Mouse (Mus musculus) forebrain, embryonic 15.5 days (tissue): ENCODE measurements around the gene Cr2. TPM values are rescaled to one million over a fixed set of nuclear protein-coding genes. Genes with fewer than 3 reads are reported as not detected.
"Not testable (repeated sequence)": the region's sequence is repeated elsewhere in the genome, so short reads cannot be mapped to it uniquely, and the experiment has no call there.

Experiments
- ATAC-seq: fragments of 200-750 bp; cut with Nextera tagmentation; replicated peaks from 2 replicates; pipeline ENCODE4 v1.8.0; 2017; ENCODE audit warnings: mild to moderate bottlenecking, moderate TSS enrichment, moderate library complexity
- H3K27ac ChIP-seq: fragments of 300-500 bp; sonication (generic); replicated peaks from 2 replicates; pipeline ENCODE4 v1.5.1; 2015; ENCODE audit warnings: mild to moderate bottlenecking, inconsistent platforms
- H3K27me3 ChIP-seq: fragments of 300-500 bp; sonication (generic); 2 replicates; pipeline ENCODE4 v1.6.1; 2015; ENCODE audit warnings: inconsistent platforms
- H3K36me3 ChIP-seq: fragments of 300-500 bp; sonication (generic); 2 replicates; pipeline ENCODE4 v1.6.1; 2015; ENCODE audit warnings: mild to moderate bottlenecking, inconsistent platforms
- H3K4me1 ChIP-seq: fragments of 300-500 bp; sonication (generic); 2 replicates; pipeline ENCODE4 v1.6.1; 2015; ENCODE audit warnings: inconsistent platforms
- H3K4me2 ChIP-seq: fragments of 300-500 bp; sonication (generic); replicated peaks from 2 replicates; pipeline ENCODE4 v1.6.1; 2015; ENCODE audit warnings: mild to moderate bottlenecking, inconsistent platforms
- H3K4me3 ChIP-seq: fragments of 300-500 bp; sonication (generic); 2 replicates; pipeline ENCODE4 v1.5.1; 2015; ENCODE audit warnings: mild to moderate bottlenecking, inconsistent platforms
- H3K9ac ChIP-seq: fragments of 300-500 bp; sonication (generic); replicated peaks from 2 replicates; pipeline ENCODE4 v1.6.1; 2015; ENCODE audit warnings: mild to moderate bottlenecking, inconsistent platforms
- H3K9me3 ChIP-seq: fragments of 300-500 bp; sonication (generic); 2 replicates; pipeline ENCODE4 v1.6.1; 2016; ENCODE audit warnings: inconsistent platforms
- WGBS: fragments of 180-500 bp; shearing (Covaris S2); methylation state at CpG from one replicate; pipeline ENCODE4 v1.1.7; 2015; ENCODE audit warnings: mixed read lengths; 5-methylcytosine and 5-hydroxymethylcytosine counted together
- polyA plus RNA-seq: library from polyadenylated mRNA; unstranded; fragments of >200 nt; fragmentation: Nextera tagmentation; extraction: Ambion mirVana; gene quantifications from 2 replicates; pipeline ENCODE4 v1.2.1, GENCODE M21; 2015

The Cr2 gene
- 0.46 and 0.56 TPM in 2 replicates for polyA plus RNA-seq

- Histone ChIP-seq H3K4me2 (peak within 1 kb of the TSS; percentile 51), H3K4me3 (peak within 1 kb of the TSS; percentile 31), H3K36me3 (no peaks in the 10 kb centered on the region), H3K27ac (no peak within 1 kb of the TSS), H3K9me3 (no peaks in the 10 kb centered on the region), H3K9ac (no peak within 1 kb of the TSS), H3K4me1 (0 out of 2 replicates have a peak, but pooled peaks cover 3% of the 10 kb centered on the region), H3K27me3 (no peaks in the 10 kb centered on the region)
- ATAC-seq: peak; percentile 100
- WGBS: 8% methylated on average over 20 of the region's 20 CpGs
Observed at GRCm38 (mm10) chr1:195175980-195176931, at the start of gene Cr2. Gene Cr2, minus strand, starts transcription at chr1:195176716.

GRCm38 (mm10) chr1:195221781-195222180 is 45.3 kb upstream of the Cr2 start:
- Histone ChIP-seq H3K27me3 (no peaks in the 10 kb centered on the region), H3K9ac (no peak overlapping the region), H3K9me3 (no peaks in the 10 kb centered on the region), H3K4me1 (no peaks in the 10 kb centered on the region), H3K4me3 (no peak overlapping the region), H3K27ac (no peak overlapping the region), H3K36me3 (no peaks in the 10 kb centered on the region), H3K4me2 (no peak overlapping the region)
- ATAC-seq: no peak
- 65% methylated on average over 2 of the region's 2 CpGs for WGBS

- not testable (repeated sequence) for H3K27me3 ChIP-seq, ATAC-seq, H3K36me3 ChIP-seq, H3K4me1 ChIP-seq, H3K4me2 ChIP-seq, H3K9me3 ChIP-seq, H3K27ac ChIP-seq, H3K9ac ChIP-seq, H3K4me3 ChIP-seq
- WGBS: 70% methylated on average over 19 of the region's 19 CpGs
Observed at GRCm38 (mm10) chr1:195212851-195213250, 36.3 kb upstream of the Cr2 start.

- Histone ChIP-seq H3K4me3 (no peak overlapping the region), H3K4me1 (no peaks in the 10 kb centered on the region), H3K4me2 (no peak overlapping the region), H3K27me3 (no peaks in the 10 kb centered on the region), H3K27ac (no peak overlapping the region), H3K36me3 (no peaks in the 10 kb centered on the region), H3K9me3 (no peaks in the 10 kb centered on the region), H3K9ac (no peak overlapping the region)
- ATAC-seq: no peak
Observed at GRCm38 (mm10) chr1:195184746-195185145, 8.2 kb upstream of the Cr2 start.

GRCm38 (mm10) chr1:195164996-195165755 is 11.3 kb downstream of the Cr2 start:
- Histone ChIP-seq H3K36me3 (no peaks in the 10 kb centered on the region), H3K9ac (no peak overlapping the region), H3K27ac (no peak overlapping the region), H3K4me2 (no peak overlapping the region), H3K4me3 (no peak overlapping the region), H3K9me3 (no peaks in the 10 kb centered on the region), H3K4me1 (no peaks in the 10 kb centered on the region), H3K27me3 (no peaks in the 10 kb centered on the region)
- 86% methylated on average over 9 of the region's 9 CpGs for WGBS
- no peak for ATAC-seq

- 51% methylated on average over 3 of the region's 3 CpGs for WGBS
- Histone ChIP-seq H3K9ac (no peak overlapping the region), H3K27me3 (no peaks in the 10 kb centered on the region), H3K4me2 (peak overlapping the region; percentile 49), H3K36me3 (peaks cover 8% of the 10 kb centered on the region; the same call in 1 of the 2 replicates), H3K4me3 (peak overlapping the region; percentile 59; the same call in 1 of the 2 replicates), H3K4me1 (peaks cover 17% of the 10 kb centered on the region), H3K27ac (peak overlapping the region; percentile 90; the same call in 1 of the 2 replicates), H3K9me3 (no peaks in the 10 kb centered on the region)
- no peak for ATAC-seq
Observed at GRCm38 (mm10) chr1:195132070-195132469, 44.4 kb downstream of the Cr2 start.

GRCm38 (mm10) chr1:195131675-195132015 is 44.9 kb downstream of the Cr2 start:
- Histone ChIP-seq H3K4me3 (peak overlapping the region; percentile 59), H3K4me1 (peaks cover 17% of the 10 kb centered on the region), H3K9me3 (no peaks in the 10 kb centered on the region), H3K4me2 (peak overlapping the region; percentile 49), H3K27ac (peak overlapping the region; percentile 90), H3K27me3 (no peaks in the 10 kb centered on the region), H3K36me3 (peaks cover 8% of the 10 kb centered on the region; the same call in 1 of the 2 replicates), H3K9ac (peak overlapping the region; percentile 69)
- WGBS: 25% methylated on average over 4 of the region's 4 CpGs
- no peak for ATAC-seq

GRCm38 (mm10) chr1:195130953-195131674 is 45.4 kb downstream of the Cr2 start, which contains the start of gene Cr1l:
Gene Cr1l, minus strand, starts transcription at chr1:195131586.
- Histone ChIP-seq H3K4me1 (peaks cover 17% of the 10 kb centered on the region), H3K4me3 (peak within 1 kb of the TSS; percentile 59), H3K27ac (peak within 1 kb of the TSS; percentile 90), H3K9me3 (no peaks in the 10 kb centered on the region), H3K9ac (peak within 1 kb of the TSS; percentile 69), H3K27me3 (no peaks in the 10 kb centered on the region), H3K36me3 (peaks cover 8% of the 10 kb centered on the region; the same call in 1 of the 2 replicates), H3K4me2 (peak within 1 kb of the TSS; percentile 49)
- ATAC-seq: peak; percentile 99
- under 1% methylated on average over 31 of the region's 31 CpGs for WGBS

- Histone ChIP-seq H3K27me3 (no peaks in the 10 kb centered on the region), H3K36me3 (peaks cover 8% of the 10 kb centered on the region; the same call in 1 of the 2 replicates), H3K4me3 (peak overlapping the region; percentile 59), H3K9me3 (no peaks in the 10 kb centered on the region), H3K9ac (peak overlapping the region; percentile 69), H3K27ac (peak overlapping the region; percentile 90), H3K4me1 (peaks cover 17% of the 10 kb centered on the region), H3K4me2 (peak overlapping the region; percentile 49)
- WGBS: 13% methylated on average over 2 of the region's 2 CpGs
- ATAC-seq: peak; percentile 27; the same call in 1 of the 2 replicates
Observed at GRCm38 (mm10) chr1:195130479-195130878, 46.0 kb downstream of the Cr2 start.

- no peak overlapping the region for H3K4me2 ChIP-seq
- H3K9me3 ChIP-seq: no peaks in the 10 kb centered on the region
- H3K9ac ChIP-seq: no peak overlapping the region
- H3K36me3 ChIP-seq: peaks cover 8% of the 10 kb centered on the region; the same call in 1 of the 2 replicates
- no peak overlapping the region for H3K4me3 ChIP-seq
- no peak for ATAC-seq
- H3K27me3 ChIP-seq: no peaks in the 10 kb centered on the region
- H3K4me1 ChIP-seq: peaks cover 17% of the 10 kb centered on the region
- H3K27ac ChIP-seq: no peak overlapping the region
- 67% methylated on average over 1 of the region's 1 CpGs for WGBS
Observed at GRCm38 (mm10) chr1:195129867-195130266, 46.6 kb downstream of the Cr2 start.

- Histone ChIP-seq H3K36me3 (peaks cover 25% of the 10 kb centered on the region), H3K9ac (no peak overlapping the region), H3K4me2 (no peak overlapping the region), H3K27ac (no peak overlapping the region), H3K27me3 (no peaks in the 10 kb centered on the region), H3K9me3 (no peaks in the 10 kb centered on the region), H3K4me1 (no peaks in the 10 kb centered on the region), H3K4me3 (no peak overlapping the region)
- 92% methylated on average over 1 of the region's 1 CpGs for WGBS
- ATAC-seq: no peak
Observed at GRCm38 (mm10) chr1:195114414-195114813, 62.1 kb downstream of the Cr2 start.
